Mouse (Mus musculus) forebrain, embryonic 12.5 days (tissue): ENCODE measurements around the gene Lix1l. TPM values are rescaled to one million over a fixed set of nuclear protein-coding genes. Genes with fewer than 3 reads are reported as not detected.

Source experiments
- ATAC-seq: fragments of 200-750 bp; cut with Nextera tagmentation; 2 replicates; pipeline ENCODE4 v1.8.0; 2017; ENCODE audit warnings: moderate TSS enrichment; ENCODE audit not compliant: low FRiP score
- H3K27ac ChIP-seq: fragments of 300-500 bp; sonication (generic); 2 replicates; pipeline ENCODE4 v1.5.1; 2016; ENCODE audit warnings: mild to moderate bottlenecking
- H3K27me3 ChIP-seq: fragments of 300-500 bp; sonication (generic); 2 replicates; pipeline ENCODE4 v1.6.1; 2016; ENCODE audit warnings: mild to moderate bottlenecking
- H3K36me3 ChIP-seq: fragments of 300-500 bp; sonication (generic); replicated peaks from 2 replicates; pipeline ENCODE4 v1.6.1; 2016; ENCODE audit warnings: mild to moderate bottlenecking
- H3K4me1 ChIP-seq: fragments of 300-500 bp; sonication (generic); 2 replicates; pipeline ENCODE4 v1.6.1; 2016
- H3K4me2 ChIP-seq: fragments of 300-500 bp; sonication (generic); 2 replicates; pipeline ENCODE4 v1.6.1; 2016; ENCODE audit warnings: mild to moderate bottlenecking, moderate library complexity
- H3K4me3 ChIP-seq: fragments of 300-500 bp; sonication (generic); replicated peaks from 2 replicates; pipeline ENCODE4 v1.5.1; 2016; ENCODE audit warnings: mild to moderate bottlenecking
- H3K9ac ChIP-seq: fragments of 300-500 bp; sonication (generic); 2 replicates; pipeline ENCODE4 v1.6.1; 2016; ENCODE audit warnings: mild to moderate bottlenecking
- H3K9me3 ChIP-seq: fragments of 300-500 bp; sonication (generic); 2 replicates; pipeline ENCODE4 v1.6.1; 2016
- WGBS: fragments of 180-500 bp; shearing (Covaris S2); methylation state at CpG from one replicate; pipeline ENCODE4 v1.1.7; 2016; 5-methylcytosine and 5-hydroxymethylcytosine counted together
- polyA plus RNA-seq: library from polyadenylated mRNA; unstranded; fragments of >200 nt; fragmentation: Nextera tagmentation; extraction: Ambion mirVana; gene quantifications from 2 replicates; pipeline ENCODE4 v1.2.1, GENCODE M21; 2016

The Lix1l gene
- polyA plus RNA-seq, 1 experiment from 2014 or later = 6.2 TPM

DNA sequence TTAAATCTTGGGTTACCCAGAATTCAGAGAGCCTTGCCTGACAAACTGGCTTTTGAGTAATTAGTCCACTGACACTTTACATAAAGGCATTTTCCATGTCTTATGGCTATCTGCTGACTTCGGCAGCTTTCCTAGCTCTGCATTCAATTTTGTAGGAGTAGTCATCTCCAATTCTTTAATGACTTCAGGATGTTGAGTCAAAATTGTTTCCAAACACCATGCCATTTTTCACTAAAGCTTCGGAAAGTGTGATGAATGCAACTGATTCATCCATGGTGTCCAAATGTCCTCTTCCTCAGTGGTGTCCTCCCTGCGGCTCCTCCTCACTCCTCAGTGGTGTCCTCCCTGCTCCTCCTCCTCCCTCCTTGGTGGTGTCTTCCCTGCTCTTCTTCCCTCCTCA is 17.0 kb downstream of the Lix1l start:
- ATAC-seq = no peak
- WGBS = 91% methylated on average over 3 of the region's 3 CpGs
- Histone ChIP-seq H3K27me3 (no peaks in the 10 kb centered on the region), H3K9ac (no peak overlapping the region), H3K4me2 (no peak overlapping the region), H3K27ac (no peak overlapping the region), H3K9me3 (no peaks in the 10 kb centered on the region), H3K4me1 (no peaks in the 10 kb centered on the region), H3K4me3 (no peak overlapping the region), H3K36me3 (peaks cover 76% of the 10 kb centered on the region)

GRCm38 (mm10) chr3:96623201-96623600 is 22.3 kb downstream of the Lix1l start:
- Histone ChIP-seq H3K4me2 (no peak overlapping the region), H3K4me3 (no peak overlapping the region), H3K9me3 (no peaks in the 10 kb centered on the region), H3K9ac (no peak overlapping the region), H3K27ac (no peak overlapping the region), H3K36me3 (peaks cover 79% of the 10 kb centered on the region), H3K4me1 (no peaks in the 10 kb centered on the region), H3K27me3 (no peaks in the 10 kb centered on the region)
- no peak for ATAC-seq
- WGBS = 90% methylated on average over 4 of the region's 4 CpGs

GRCm38 (mm10) chr3:96629729-96630600 is 29.0 kb downstream of the Lix1l start, which contains the start of gene Rbm8a:
TSS of gene Rbm8a (plus strand) at chr3:96629933.
- ATAC-seq = peak; percentile 95
- Histone ChIP-seq H3K4me1 (peaks cover 20% of the 10 kb centered on the region), H3K9me3 (no peaks in the 10 kb centered on the region), H3K4me2 (peak within 1 kb of the TSS; percentile 80), H3K27me3 (no peaks in the 10 kb centered on the region), H3K9ac (peak within 1 kb of the TSS; percentile 70), H3K36me3 (peaks cover 48% of the 10 kb centered on the region), H3K4me3 (peak within 1 kb of the TSS; percentile 61), H3K27ac (peak within 1 kb of the TSS; percentile 54)
- 1% methylated on average over 48 of the region's 48 CpGs for WGBS

GRCm38 (mm10) chr3:96632058-96632457 is 31.1 kb downstream of the Lix1l start:
- no peaks in the 10 kb centered on the region for H3K9me3 ChIP-seq
- no peak for ATAC-seq
- H3K27ac ChIP-seq = no peak overlapping the region
- peaks cover 36% of the 10 kb centered on the region for H3K4me1 ChIP-seq
- no peak overlapping the region for H3K4me3 ChIP-seq
- H3K36me3 ChIP-seq = peaks cover 31% of the 10 kb centered on the region
- H3K27me3 ChIP-seq = no peaks in the 10 kb centered on the region
- no peak overlapping the region for H3K9ac ChIP-seq
- H3K4me2 ChIP-seq = no peak overlapping the region

- Histone ChIP-seq H3K27me3 (no peaks in the 10 kb centered on the region), H3K9ac (no peak overlapping the region), H3K9me3 (no peaks in the 10 kb centered on the region), H3K4me1 (peaks cover 34% of the 10 kb centered on the region), H3K36me3 (peaks cover 35% of the 10 kb centered on the region), H3K4me2 (no peak overlapping the region), H3K27ac (no peak overlapping the region), H3K4me3 (no peak overlapping the region)
- no peak for ATAC-seq
- WGBS = 78% methylated on average over 1 of the region's 1 CpGs
Observed at GRCm38 (mm10) chr3:96634015-96634414, 33.1 kb downstream of the Lix1l start.

- Histone ChIP-seq H3K36me3 (peaks cover 41% of the 10 kb centered on the region), H3K27me3 (no peaks in the 10 kb centered on the region), H3K4me2 (peak within 1 kb of the TSS; percentile 87), H3K4me1 (peaks cover 30% of the 10 kb centered on the region), H3K27ac (peak within 1 kb of the TSS; percentile 86), H3K9ac (peak within 1 kb of the TSS; percentile 96), H3K9me3 (no peaks in the 10 kb centered on the region), H3K4me3 (peak within 1 kb of the TSS; percentile 88)
- 2% methylated on average over 59 of the region's 60 CpGs for WGBS
- ATAC-seq = peak; percentile 86
Observed at GRCm38 (mm10) chr3:96634928-96635879, 34.3 kb downstream of the Lix1l start, which contains the start of the genes Pex11b and Gm42957. TSS of gene Pex11b (plus strand) at chr3:96635376. TSS of gene Gm42957 (plus strand) at chr3:96635474.

- ATAC-seq = 0 out of 2 replicates have a peak, but pooled peaks have one; percentile 24
- H3K4me1 ChIP-seq = peaks cover 24% of the 10 kb centered on the region
- no peaks in the 10 kb centered on the region for H3K9me3 ChIP-seq
- H3K4me3 ChIP-seq = peak overlapping the region; percentile 88
- WGBS = 14% methylated on average over 15 of the region's 15 CpGs
- peak overlapping the region; percentile 96 for H3K9ac ChIP-seq
- peak overlapping the region; percentile 87 for H3K4me2 ChIP-seq
- peaks cover 41% of the 10 kb centered on the region for H3K36me3 ChIP-seq
- no peaks in the 10 kb centered on the region for H3K27me3 ChIP-seq
- peak overlapping the region; percentile 86 for H3K27ac ChIP-seq
Observed at GRCm38 (mm10) chr3:96635906-96636305, 35.0 kb downstream of the Lix1l start.

DNA sequence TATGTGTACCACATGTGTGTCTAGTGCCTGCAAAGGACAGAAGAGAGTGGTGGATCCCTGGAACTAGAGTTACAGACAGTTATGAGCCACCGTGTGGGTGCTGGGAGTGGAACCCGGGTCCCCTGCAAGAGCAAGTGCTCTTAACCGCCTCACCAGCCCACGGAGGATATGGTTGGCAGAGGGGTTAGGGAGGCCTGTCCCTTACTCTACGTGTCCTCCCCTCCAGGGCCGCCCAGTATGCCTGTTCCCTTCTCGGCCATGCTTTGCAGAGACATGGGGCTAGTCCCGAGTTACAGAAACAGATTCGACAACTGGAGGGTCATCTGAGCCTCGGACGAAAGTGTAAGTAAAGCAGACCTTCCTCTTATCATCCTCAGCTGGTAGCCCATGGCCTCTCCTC is 35.5 kb downstream of the Lix1l start:
- ATAC-seq = no peak
- peak overlapping the region; percentile 96 for H3K9ac ChIP-seq
- H3K4me3 ChIP-seq = peak overlapping the region; percentile 88
- H3K4me2 ChIP-seq = peak overlapping the region; percentile 87
- H3K4me1 ChIP-seq = peaks cover 20% of the 10 kb centered on the region
- no peak overlapping the region for H3K27ac ChIP-seq
- peaks cover 40% of the 10 kb centered on the region for H3K36me3 ChIP-seq
- no peaks in the 10 kb centered on the region for H3K27me3 ChIP-seq
- no peaks in the 10 kb centered on the region for H3K9me3 ChIP-seq
- WGBS = 70% methylated on average over 11 of the region's 11 CpGs

- Histone ChIP-seq H3K4me2 (no peak overlapping the region), H3K27me3 (no peaks in the 10 kb centered on the region), H3K9me3 (no peaks in the 10 kb centered on the region), H3K4me1 (peaks cover 20% of the 10 kb centered on the region), H3K9ac (no peak overlapping the region), H3K27ac (no peak overlapping the region), H3K36me3 (peaks cover 30% of the 10 kb centered on the region), H3K4me3 (no peak overlapping the region)
- 85% methylated on average over 1 of the region's 1 CpGs for WGBS
- no peak for ATAC-seq
Observed at GRCm38 (mm10) chr3:96639219-96639618, 38.3 kb downstream of the Lix1l start.

DNA sequence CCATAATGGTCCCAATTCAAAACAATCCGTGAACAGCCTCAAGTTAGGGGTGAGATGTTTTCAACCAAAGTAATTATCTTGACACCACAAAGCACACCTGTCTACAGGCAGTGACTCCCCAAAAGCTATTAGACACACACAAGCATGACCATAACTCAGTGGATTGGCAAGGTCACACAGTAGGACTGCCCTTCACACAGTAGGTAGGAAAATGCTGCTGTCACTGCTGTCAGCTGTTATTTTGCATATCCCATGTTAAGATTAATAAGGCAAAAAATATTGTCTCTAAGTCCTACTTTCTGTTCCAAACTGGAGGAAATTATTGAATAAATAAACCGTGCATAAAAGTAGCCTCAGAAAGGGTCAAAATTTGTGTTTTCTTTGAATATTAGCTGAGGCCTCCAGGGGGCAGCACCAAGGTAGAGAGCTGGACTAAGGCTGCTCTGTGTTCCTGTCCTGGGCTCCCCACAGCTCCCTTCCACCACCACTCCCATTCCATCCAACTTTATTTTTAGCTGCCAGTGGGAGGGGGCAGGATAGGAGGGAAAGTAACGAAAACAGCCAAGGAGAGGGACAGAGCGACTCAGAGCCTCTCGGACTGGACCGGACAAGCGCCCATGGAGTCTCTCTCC is 44.2 kb downstream of the Lix1l start, which contains the start of gene Itga10:
Gene Itga10, plus strand, starts transcription at position 567 of the 632 bp plus-strand sequence.
- 71% methylated on average over 7 of the region's 7 CpGs for WGBS
- no peak for ATAC-seq
- no peak within 1 kb of the TSS for H3K4me3 ChIP-seq
- no peaks in the 10 kb centered on the region for H3K27me3 ChIP-seq
- no peak within 1 kb of the TSS for H3K9ac ChIP-seq
- H3K4me1 ChIP-seq = no peaks in the 10 kb centered on the region
- no peaks in the 10 kb centered on the region for H3K9me3 ChIP-seq
- no peak within 1 kb of the TSS for H3K27ac ChIP-seq
- peaks cover 22% of the 10 kb centered on the region for H3K36me3 ChIP-seq
- no peak within 1 kb of the TSS for H3K4me2 ChIP-seq

DNA sequence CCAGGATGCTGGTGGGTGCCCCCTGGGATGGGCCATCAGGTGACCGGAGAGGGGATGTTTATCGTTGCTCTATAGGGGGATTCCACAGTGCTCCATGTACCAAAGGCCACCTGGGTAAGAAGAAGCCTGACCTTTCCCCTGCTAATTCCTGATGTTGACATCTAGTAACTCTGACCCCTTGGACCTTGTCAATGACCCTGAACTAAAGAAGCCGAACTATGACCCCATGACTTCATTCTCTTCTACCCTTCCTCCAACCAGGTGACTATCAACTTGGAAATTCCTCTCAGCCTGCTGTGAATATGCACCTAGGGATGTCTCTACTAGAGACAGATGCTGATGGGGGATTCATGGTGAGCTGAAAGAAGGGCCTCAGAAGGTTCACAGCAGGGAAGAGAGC is 46.4 kb downstream of the Lix1l start:
- Histone ChIP-seq H3K4me2 (no peak overlapping the region), H3K9ac (no peak overlapping the region), H3K27me3 (no peaks in the 10 kb centered on the region), H3K36me3 (peaks cover 18% of the 10 kb centered on the region), H3K9me3 (no peaks in the 10 kb centered on the region), H3K4me3 (no peak overlapping the region), H3K27ac (no peak overlapping the region), H3K4me1 (no peaks in the 10 kb centered on the region)
- 89% methylated on average over 3 of the region's 3 CpGs for WGBS
- no peak for ATAC-seq

DNA sequence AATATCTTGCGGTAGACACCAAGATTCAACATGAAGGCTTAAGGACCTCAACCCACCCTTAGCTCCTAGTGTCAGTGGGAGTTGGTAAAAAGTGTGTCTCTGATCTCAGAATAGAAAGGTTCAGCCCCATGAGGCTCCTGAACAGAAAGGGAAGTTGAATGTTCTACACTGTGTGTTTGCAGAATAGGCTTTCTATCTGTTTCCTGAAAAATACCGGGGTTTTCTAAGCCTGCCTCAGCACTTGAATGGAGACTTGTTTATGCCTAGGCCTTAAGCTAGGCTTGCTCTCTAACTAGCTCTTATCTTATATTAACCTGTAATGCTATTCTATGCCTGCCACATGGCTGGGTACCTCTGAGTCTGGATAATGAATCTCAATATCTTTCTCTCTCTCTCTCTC is 60.0 kb downstream of the Lix1l start:
- no peak overlapping the region for H3K9ac ChIP-seq
- H3K4me1 ChIP-seq = peaks cover 12% of the 10 kb centered on the region
- H3K4me2 ChIP-seq = no peak overlapping the region
- no peak overlapping the region for H3K4me3 ChIP-seq
- 90% methylated on average over 2 of the region's 2 CpGs for WGBS
- H3K27ac ChIP-seq = no peak overlapping the region
- no peaks in the 10 kb centered on the region for H3K9me3 ChIP-seq
- H3K36me3 ChIP-seq = no peaks in the 10 kb centered on the region
- peaks cover 4% of the 10 kb centered on the region; the same call in 1 of the 2 replicates for H3K27me3 ChIP-seq
- no peak for ATAC-seq
